Mouse (Mus musculus): ENCODE measurements around the gene Aldh1l1.

DNA sequence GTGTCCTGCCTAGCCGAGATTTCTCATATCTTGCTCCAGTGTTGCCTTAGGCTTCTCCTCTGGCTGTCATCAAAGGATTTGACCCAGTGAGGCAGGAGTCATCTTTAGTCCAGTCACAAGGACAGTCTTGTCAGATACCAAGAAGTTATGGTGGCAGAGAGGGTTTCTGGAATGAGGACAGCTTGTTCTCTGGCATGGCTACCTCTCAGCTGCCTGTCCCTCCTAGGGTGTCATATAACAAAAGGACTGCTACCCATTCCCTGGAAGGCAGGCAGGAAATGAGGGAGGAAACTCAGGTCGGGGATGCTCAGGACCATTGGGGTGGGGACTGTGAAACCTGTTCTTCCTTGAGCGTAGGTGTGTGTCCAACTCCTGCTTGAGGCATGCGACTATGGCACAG is 14.1 kb upstream of the Aldh1l1 start:
- TF ChIP-seq MXI1 (IDR thresholded peaks at IDR 0.05; ENCODE audit: low read depth, low read length) (no peak), ZC3H11A (IDR thresholded peaks at IDR 0.05; ENCODE audit: low read depth, low read length) (no peak), GABPA (IDR thresholded peaks at IDR 0.05; ENCODE audit: insufficient replicate concordance, low read depth, low read length) (no peak), CTCF (conservative IDR thresholded peaks at IDR 0.05 in 1 of 2, IDR thresholded peaks at IDR 0.05 in 1 of 2; ENCODE audit: low read depth in 2 of 2, low read length in 2 of 2) (no peak), MAX (IDR thresholded peaks at IDR 0.05; ENCODE audit: low read length) (no peak), MYC (IDR thresholded peaks at IDR 0.05; ENCODE audit: low read depth, low read length) (no peak), RCOR1 (conservative IDR thresholded peaks at IDR 0.05; ENCODE audit: low read depth, low read length) (no peak), TCF12 (IDR thresholded peaks at IDR 0.05; ENCODE audit: low read depth, low read length) (no peak), NELFE (IDR thresholded peaks at IDR 0.05; ENCODE audit: low read depth, low read length) (no peak), POLR2A (IDR thresholded peaks at IDR 0.05; ENCODE audit: low read depth, low read length) (no peak), HCFC1 (IDR thresholded peaks at IDR 0.05; ENCODE audit: low read depth, low read length) (no peak), ETS1 (conservative IDR thresholded peaks at IDR 0.05; ENCODE audit: low read depth, low read length) (no peak)

Measured in CH12.LX (cell line).